In the genomic region with DNA sequence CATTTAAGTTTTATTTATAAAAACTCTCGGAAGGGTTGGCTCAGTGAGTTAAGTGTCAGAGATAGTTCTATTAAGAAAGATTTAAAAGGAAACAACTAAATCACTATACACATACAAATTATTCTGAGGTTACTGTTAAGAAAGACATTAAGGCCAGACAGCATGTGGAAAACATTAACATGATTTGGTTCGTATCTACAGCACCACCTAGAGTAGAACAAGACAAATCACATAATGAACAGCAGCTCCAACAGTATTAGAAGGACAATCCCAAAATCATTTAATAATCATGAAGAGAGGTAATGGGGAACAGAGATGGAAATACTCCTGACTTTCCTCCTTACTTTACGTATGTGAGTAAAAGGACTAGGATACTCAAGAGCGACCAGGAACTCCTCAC, we compare ENCODE assay signal across 17 mouse cellular contexts. TPM values are rescaled to one million over a fixed set of nuclear protein-coding genes. Genes with fewer than 3 reads are reported as not detected.
DNase-seq lines count a peak whose midpoint lies in the region; ATAC-seq and TF ChIP-seq lines count a peak whose summit lies in the region.
"Had no signal": no experiment of that assay in that cellular context is flagged by ENCODE, and none has a peak within 500 bp of the region (broad histone marks: within the 10 kb centered on the region; RNA-seq: fewer than 3 reads in every experiment).

No protein-coding gene starts in this region.

- no peak overlapping the region for H3K9ac ChIP-seq in forebrain, embryonic 14.5 days (ENCODE audit: low read length)
- no peak overlapping the region for H3K9ac ChIP-seq in forebrain, embryonic 12.5 days
- H3K9ac ChIP-seq: midbrain, embryonic 13.5 days; neural tube, embryonic 13.5 days had no signal

- no peak overlapping the region for H3K27ac ChIP-seq in forebrain, embryonic 14.5 days (ENCODE audit: low read depth, low read length)
- H3K27ac ChIP-seq in forebrain, embryonic 12.5 days, result no peak overlapping the region
- no peak overlapping the region for H3K27ac ChIP-seq in layer of hippocampus, adult 2 months
- H3K27ac ChIP-seq: heart, embryonic 10.5 days; hindbrain, embryonic 10.5 days; midbrain, embryonic 13.5 days; neural tube, embryonic 13.5 days had no signal

- 0 out of 2 replicates have a peak, but pooled peaks have one; percentile 42 for ATAC-seq in forebrain, embryonic 14.5 days
- ATAC-seq in forebrain, embryonic 12.5 days (ENCODE audit: low FRiP score), result no peak
- ATAC-seq: midbrain, embryonic 13.5 days had no signal

- 78% methylated on average over 4 of the region's 4 CpGs for WGBS in forebrain, embryonic 14.5 days
- 81% methylated on average over 4 of the region's 4 CpGs for WGBS in forebrain, embryonic 12.5 days

- peaks cover 51% of the 10 kb centered on the region for H3K36me3 ChIP-seq in forebrain, embryonic 14.5 days (ENCODE audit: control insufficient read depth, insufficient read depth, low read length)
- peaks cover 41% of the 10 kb centered on the region for H3K36me3 ChIP-seq in forebrain, embryonic 12.5 days (replicated peaks)

- H3K27me3 ChIP-seq in forebrain, embryonic 14.5 days (replicated peaks; ENCODE audit: control insufficient read depth, insufficient read depth, low read length), result no peaks in the 10 kb centered on the region
- no peaks in the 10 kb centered on the region for H3K27me3 ChIP-seq in forebrain, embryonic 12.5 days
- H3K27me3 ChIP-seq: midbrain, embryonic 13.5 days; neural tube, embryonic 13.5 days had no signal

- no peaks in the 10 kb centered on the region for H3K4me1 ChIP-seq in forebrain, embryonic 14.5 days (ENCODE audit: control insufficient read depth, insufficient read depth, low read length)
- H3K4me1 ChIP-seq in forebrain, embryonic 12.5 days, result 0 out of 2 replicates have a peak, but pooled peaks cover 4% of the 10 kb centered on the region
- H3K4me1 ChIP-seq: heart, embryonic 10.5 days; hindbrain, embryonic 10.5 days; neural tube, embryonic 13.5 days had no signal

- H3K9me3 ChIP-seq in forebrain, embryonic 14.5 days (replicated peaks; ENCODE audit: control insufficient read depth, low read length), result no peaks in the 10 kb centered on the region
- no peaks in the 10 kb centered on the region for H3K9me3 ChIP-seq in forebrain, embryonic 12.5 days
- H3K9me3 ChIP-seq: heart, embryonic 10.5 days; hindbrain, embryonic 10.5 days; midbrain, embryonic 13.5 days; neural tube, embryonic 13.5 days had no signal

- no peak overlapping the region for H3K4me3 ChIP-seq in forebrain, embryonic 14.5 days (ENCODE audit: low read depth, low read length)
- H3K4me3 ChIP-seq in forebrain, embryonic 12.5 days (replicated peaks), result no peak overlapping the region
- no peak overlapping the region for H3K4me3 ChIP-seq in layer of hippocampus, adult 2 months
- H3K4me3 ChIP-seq: heart, embryonic 10.5 days; hindbrain, embryonic 10.5 days; midbrain, embryonic 13.5 days; neural tube, embryonic 13.5 days had no signal

- TF ChIP-seq CTCF in layer of hippocampus, adult 2 months (conservative IDR thresholded peaks at IDR 0.05), result peak; percentile 76

- H3K4me2 ChIP-seq in forebrain, embryonic 14.5 days (ENCODE audit: low read length), result no peak overlapping the region
- H3K4me2 ChIP-seq in forebrain, embryonic 12.5 days, result no peak overlapping the region
- H3K4me2 ChIP-seq: midbrain, embryonic 13.5 days; neural tube, embryonic 13.5 days had no signal

- DNase-seq in forebrain, embryonic 14.5 days (ENCODE audit: low spot score), result peak; percentile 35
- DNase-seq in layer of hippocampus, adult 2 months (ENCODE audit: low spot score in 2 of 2), result no peak
- no peak for DNase-seq in layer of hippocampus, postnatal 10 days (ENCODE audit: low spot score in 2 of 2)
- DNase-seq in 416B (ENCODE audit: low read depth), result peak; percentile 60
- DNase-seq in embryo, embryonic 11 days, result peak; percentile 31
- DNase-seq in MN1 (ENCODE audit: low spot score), result no peak
- no peak for DNase-seq in ovary, adult 18-20 months (ENCODE audit: low spot score)
- DNase-seq: adrenal gland, adult 8-10 months; cerebellum, postnatal 36 days; layer of hippocampus, adult 9-11 months; lung, postnatal 10 days; retina, postnatal 1 day had no signal

RNA-seq across cellular contexts. Expression of a gene that starts 20.0 kb away (rescaled TPM):
- polyA plus RNA-seq in forebrain, embryonic 14.5 days (2014; fragmentation: Nextera tagmentation; extraction: Ambion mirVana), result 81.2 and 108 TPM in 2 replicates
- polyA plus RNA-seq in forebrain, embryonic 12.5 days (2016; fragmentation: Nextera tagmentation; extraction: Ambion mirVana), result 173 and 176 TPM in 2 replicates
- 10 to 100 TPM; 72.4 to 82.1 TPM for total RNA-seq in layer of hippocampus, adult 2 months (2021)
- total RNA-seq in layer of hippocampus, postnatal 10 days (2021), result 10 to 100 TPM; 57.0 to 64.1 TPM

Comparison
In these comparisons a context has a peak if more than half of its experiments do, and no peak if none do; other contexts are left out.
1. DNase-seq: peak in forebrain, embryonic 14.5 days (single experiment), 416B (single experiment) and embryo, embryonic 11 days (single experiment); none in layer of hippocampus, adult 2 months (0 of 2), layer of hippocampus, postnatal 10 days (0 of 2), MN1 (single experiment) and ovary, adult 18-20 months (single experiment).